Mouse (Mus musculus): ENCODE data around the gene 6430571L13Rik. TPM values are rescaled to one million over a fixed set of nuclear protein-coding genes. Genes with fewer than 3 reads are reported as not detected.

The 6430571L13Rik gene
- polyA plus RNA-seq, 1 experiment from 2014 or later, result 0.14 TPM

GRCm38 (mm10) chr9:107349321-107349720 is 8.9 kb downstream of the 6430571L13Rik start:
- no peaks in the 10 kb centered on the region for H3K27me3 ChIP-seq (replicated peaks; ENCODE audit: control insufficient read depth, insufficient read depth, low read length)
- WGBS, result 52% methylated on average over 7 of the region's 7 CpGs
- no peaks in the 10 kb centered on the region for H3K36me3 ChIP-seq (ENCODE audit: control insufficient read depth, insufficient read depth)
- no peak overlapping the region for H3K9ac ChIP-seq (ENCODE audit: low read depth, low read length)
- no peak for TF ChIP-seq CTCF (IDR thresholded peaks at IDR 0.05; ENCODE audit: low read depth)
- H3K4me3 ChIP-seq (ENCODE audit: low read depth, low read length), result no peak overlapping the region
- H3K4me1 ChIP-seq (replicated peaks; ENCODE audit: control insufficient read depth, insufficient read depth, low read length), result no peaks in the 10 kb centered on the region
- H3K27ac ChIP-seq (ENCODE audit: low read depth, low read length), result no peak overlapping the region
- H3K9me3 ChIP-seq (ENCODE audit: control insufficient read depth), result no peaks in the 10 kb centered on the region
- no peak for ATAC-seq
- H3K4me2 ChIP-seq (replicated peaks; ENCODE audit: low read depth), result no peak overlapping the region

GRCm38 (mm10) chr9:107354826-107355225 is 14.4 kb downstream of the 6430571L13Rik start:
- no peak overlapping the region for H3K4me2 ChIP-seq (replicated peaks; ENCODE audit: low read depth)
- ATAC-seq, result no peak
- H3K36me3 ChIP-seq (ENCODE audit: control insufficient read depth, insufficient read depth), result no peaks in the 10 kb centered on the region
- no peak overlapping the region for H3K4me3 ChIP-seq (ENCODE audit: low read depth, low read length)
- no peak overlapping the region for H3K27ac ChIP-seq (ENCODE audit: low read depth, low read length)
- TF ChIP-seq CTCF (IDR thresholded peaks at IDR 0.05; ENCODE audit: low read depth), result no peak
- WGBS, result 77% methylated on average over 1 of the region's 1 CpGs
- H3K27me3 ChIP-seq (replicated peaks; ENCODE audit: control insufficient read depth, insufficient read depth, low read length), result peaks cover 4% of the 10 kb centered on the region; the same call in 1 of the 2 replicates
- no peaks in the 10 kb centered on the region for H3K9me3 ChIP-seq (ENCODE audit: control insufficient read depth)
- no peaks in the 10 kb centered on the region for H3K4me1 ChIP-seq (replicated peaks; ENCODE audit: control insufficient read depth, insufficient read depth, low read length)
- no peak overlapping the region for H3K9ac ChIP-seq (ENCODE audit: low read depth, low read length)

GRCm38 (mm10) chr9:107355870-107356765 is 15.7 kb downstream of the 6430571L13Rik start:
- peak; percentile 74 for TF ChIP-seq CTCF (IDR thresholded peaks at IDR 0.05; ENCODE audit: low read depth)
- H3K4me2 ChIP-seq (replicated peaks; ENCODE audit: low read depth), result no peak overlapping the region
- H3K9me3 ChIP-seq (ENCODE audit: control insufficient read depth), result no peaks in the 10 kb centered on the region
- 42% methylated on average over 7 of the region's 7 CpGs for WGBS
- H3K27me3 ChIP-seq (replicated peaks; ENCODE audit: control insufficient read depth, insufficient read depth, low read length), result peaks cover 4% of the 10 kb centered on the region; the same call in 1 of the 2 replicates
- no peak overlapping the region for H3K4me3 ChIP-seq (ENCODE audit: low read depth, low read length)
- no peak overlapping the region for H3K27ac ChIP-seq (ENCODE audit: low read depth, low read length)
- H3K9ac ChIP-seq (ENCODE audit: low read depth, low read length), result no peak overlapping the region
- no peaks in the 10 kb centered on the region for H3K36me3 ChIP-seq (ENCODE audit: control insufficient read depth, insufficient read depth)
- H3K4me1 ChIP-seq (replicated peaks; ENCODE audit: control insufficient read depth, insufficient read depth, low read length), result no peaks in the 10 kb centered on the region
- no peak for ATAC-seq

- no peak overlapping the region for H3K9ac ChIP-seq (ENCODE audit: low read depth, low read length)
- TF ChIP-seq CTCF (IDR thresholded peaks at IDR 0.05; ENCODE audit: low read depth), result peak; percentile 92
- no peak for ATAC-seq
- no peak overlapping the region for H3K4me3 ChIP-seq (ENCODE audit: low read depth, low read length)
- H3K36me3 ChIP-seq (ENCODE audit: control insufficient read depth, insufficient read depth), result no peaks in the 10 kb centered on the region
- 25% methylated on average over 5 of the region's 5 CpGs for WGBS
- H3K27me3 ChIP-seq (replicated peaks; ENCODE audit: control insufficient read depth, insufficient read depth, low read length), result peaks cover 4% of the 10 kb centered on the region; the same call in 1 of the 2 replicates
- H3K27ac ChIP-seq (ENCODE audit: low read depth, low read length), result no peak overlapping the region
- no peak overlapping the region for H3K4me2 ChIP-seq (replicated peaks; ENCODE audit: low read depth)
- no peaks in the 10 kb centered on the region for H3K4me1 ChIP-seq (replicated peaks; ENCODE audit: control insufficient read depth, insufficient read depth, low read length)
- no peaks in the 10 kb centered on the region for H3K9me3 ChIP-seq (ENCODE audit: control insufficient read depth)
Observed at GRCm38 (mm10) chr9:107357651-107358050, 17.2 kb downstream of the 6430571L13Rik start.

GRCm38 (mm10) chr9:107360989-107361388 is 20.6 kb downstream of the 6430571L13Rik start:
- Histone ChIP-seq H3K27me3 (replicated peaks; ENCODE audit: control insufficient read depth, insufficient read depth, low read length) (peaks cover 4% of the 10 kb centered on the region; the same call in 1 of the 2 replicates), H3K4me3 (ENCODE audit: low read depth, low read length) (no peak overlapping the region), H3K27ac (ENCODE audit: low read depth, low read length) (no peak overlapping the region), H3K9ac (ENCODE audit: low read depth, low read length) (no peak overlapping the region), H3K36me3 (ENCODE audit: control insufficient read depth, insufficient read depth) (no peaks in the 10 kb centered on the region), H3K4me1 (replicated peaks; ENCODE audit: control insufficient read depth, insufficient read depth, low read length) (no peaks in the 10 kb centered on the region), H3K4me2 (replicated peaks; ENCODE audit: low read depth) (no peak overlapping the region), H3K9me3 (ENCODE audit: control insufficient read depth) (no peaks in the 10 kb centered on the region)
- no peak for ATAC-seq
- WGBS, result 27% methylated on average over 3 of the region's 3 CpGs
- TF ChIP-seq CTCF (IDR thresholded peaks at IDR 0.05; ENCODE audit: low read depth), result no peak

GRCm38 (mm10) chr9:107366644-107367043 is 26.2 kb downstream of the 6430571L13Rik start:
- 6% methylated on average over 3 of the region's 3 CpGs for WGBS
- H3K27me3 ChIP-seq (replicated peaks; ENCODE audit: control insufficient read depth, insufficient read depth, low read length), result no peaks in the 10 kb centered on the region
- no peaks in the 10 kb centered on the region for H3K9me3 ChIP-seq (ENCODE audit: control insufficient read depth)
- TF ChIP-seq CTCF (IDR thresholded peaks at IDR 0.05; ENCODE audit: low read depth), result peak; percentile 92
- no peak overlapping the region for H3K27ac ChIP-seq (ENCODE audit: low read depth, low read length)
- no peak for ATAC-seq
- no peaks in the 10 kb centered on the region for H3K36me3 ChIP-seq (ENCODE audit: control insufficient read depth, insufficient read depth)
- no peak overlapping the region for H3K9ac ChIP-seq (ENCODE audit: low read depth, low read length)
- no peak overlapping the region for H3K4me2 ChIP-seq (replicated peaks; ENCODE audit: low read depth)
- H3K4me1 ChIP-seq (replicated peaks; ENCODE audit: control insufficient read depth, insufficient read depth, low read length), result no peaks in the 10 kb centered on the region
- no peak overlapping the region for H3K4me3 ChIP-seq (ENCODE audit: low read depth, low read length)

All from intestine, postnatal 0 days (tissue).